Mouse (Mus musculus) induced T-regulatory cell, adult 2 months (primary cell): ENCODE results near the gene Olfr495.

Source experiments
- DNase-seq: peaks from one replicate; pipeline ENCODE4 v3.0.0-alpha.2; 2012; ENCODE audit warnings: low read depth

Olfr495 gene

GRCm38 (mm10) chr7:108392867-108393266, at the start of gene Olfr495:
Gene Olfr495, plus strand, starts transcription at chr7:108393167.
- no peak for DNase-seq

DNA sequence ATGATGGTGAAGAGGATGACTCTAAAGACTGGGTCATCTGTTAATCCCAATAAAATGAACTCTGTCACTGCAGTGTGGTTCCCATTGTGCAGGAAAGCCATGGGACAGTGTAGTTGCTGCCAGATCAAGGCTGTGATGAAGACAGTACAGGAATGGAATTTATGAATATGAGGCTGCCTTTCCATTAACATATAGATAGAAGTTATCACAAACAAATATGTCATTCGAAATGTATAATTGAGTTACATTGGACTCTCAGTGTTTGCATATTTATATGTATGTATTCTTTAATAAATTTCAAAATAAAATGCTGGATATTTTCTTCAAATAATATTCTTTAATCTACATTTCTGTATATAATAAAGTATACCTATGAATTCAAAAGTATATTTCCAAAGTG, 46.1 kb upstream of the Olfr495 start, which contains the start of gene Olfr493:
Gene Olfr493 (minus strand): TSS at position 101 of the 400 bp plus-strand sequence.
- no peak for DNase-seq

DNA sequence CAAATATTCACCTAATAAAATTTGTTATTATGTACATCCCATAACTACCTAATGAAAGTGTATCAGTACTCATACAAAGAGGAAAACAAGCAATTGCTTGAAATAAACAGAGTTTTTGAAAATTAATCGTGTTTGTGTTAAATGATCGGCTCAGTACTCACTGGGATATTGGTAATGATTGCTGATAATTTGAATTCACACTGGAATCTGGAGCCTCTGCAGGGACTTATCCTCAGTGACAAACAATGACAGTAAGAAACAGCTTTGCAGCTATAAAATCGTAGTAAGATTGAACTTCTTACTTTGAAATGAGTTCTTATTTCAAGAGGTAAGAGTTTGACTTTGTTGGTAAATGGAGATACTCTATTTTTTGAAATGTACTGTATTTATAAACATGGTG, 27.9 kb upstream of the Olfr495 start, which contains the start of gene Olfr494:
Gene Olfr494 (plus strand): TSS at position 301 of the 400 bp plus-strand sequence.
- DNase-seq, result no peak

GRCm38 (mm10) chr7:108420121-108420520, 27.2 kb downstream of the Olfr495 start, which contains the start of gene Olfr497:
Gene Olfr497, plus strand, starts transcription at chr7:108420421.
- no peak for DNase-seq
